Mouse (Mus musculus): ENCODE measurements around the gene Tspan11.

DNA sequence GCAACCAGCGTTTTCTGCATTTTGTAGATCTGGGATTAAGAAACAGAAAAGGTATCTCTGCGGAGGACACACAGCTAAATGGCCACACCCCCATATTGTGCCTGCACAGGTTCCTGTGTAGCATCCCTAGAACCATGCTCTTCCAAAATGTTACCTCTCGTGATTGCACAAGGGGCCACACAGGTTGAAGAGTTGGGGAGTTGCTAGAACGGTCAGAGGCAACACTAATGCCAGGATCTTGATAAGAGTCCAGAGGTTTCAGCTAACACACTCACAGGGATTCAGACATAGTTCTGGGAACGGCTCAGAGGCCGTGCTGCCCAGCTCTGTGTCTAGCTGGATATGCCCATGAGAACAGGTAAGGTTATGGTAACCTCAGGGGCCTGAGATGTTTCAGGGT, 37.9 kb upstream of the Tspan11 start:
- TF ChIP-seq CTCF (IDR thresholded peaks at IDR 0.05; ENCODE audit: low read depth, low read length): no peak
- TF ChIP-seq GATA2 (IDR thresholded peaks at IDR 0.05; ENCODE audit: borderline replicate concordance, low read depth, low read length): no peak
- TF ChIP-seq TAL1 (conservative IDR thresholded peaks at IDR 0.05; ENCODE audit: low read depth, low read length): no peak
- TF ChIP-seq POLR2AphosphoS5 (IDR thresholded peaks at IDR 0.05; ENCODE audit: insufficient replicate concordance, low read depth, low read length): no peak
- no peak for TF ChIP-seq GATA1 (IDR thresholded peaks at IDR 0.05; ENCODE audit: borderline replicate concordance, low read length)

Measured in G1E (cell line).